Mouse (Mus musculus): ENCODE measurements around the gene Avil.

GRCm38 (mm10) chr10:127068360-127069038 lies 68.0 kb downstream of the Avil start:
- TF ChIP-seq CTCF (IDR thresholded peaks at IDR 0.05; ENCODE audit: low read depth, low read length), result no peak
- no peak for TF ChIP-seq POLR2A (IDR thresholded peaks at IDR 0.05; ENCODE audit: extremely low read depth, insufficient read depth, low read length)

Measured in liver, adult 2 months (tissue).